Mouse (Mus musculus) small intestine, adult 2 months (tissue): ENCODE data around the gene Cdk15. TPM values are rescaled to one million over a fixed set of nuclear protein-coding genes. Genes with fewer than 3 reads are reported as not detected.
A peak's percentile ranks its signal among the peaks of the same experiment; 100 is the strongest.

Experiments
- H3K27ac ChIP-seq: fragments of 200-500 bp; 2 replicates; pipeline ENCODE4 v1.5.1; 2012; ENCODE audit warnings: low read depth, low read length, control low read depth, inconsistent platforms; ENCODE audit not compliant: insufficient read depth
- H3K27me3 ChIP-seq: fragments of 200-500 bp; 2 replicates; pipeline ENCODE4 v1.6.1; 2012; ENCODE audit warnings: mild to moderate bottlenecking, moderate library complexity, low read length, inconsistent platforms; ENCODE audit not compliant: control insufficient read depth, insufficient read depth
- H3K36me3 ChIP-seq: fragments of 200-500 bp; 2 replicates; pipeline ENCODE4 v1.6.1; 2012; ENCODE audit warnings: mild to moderate bottlenecking, low read length, control low read depth, inconsistent platforms; ENCODE audit not compliant: control insufficient read depth, insufficient read depth
- H3K4me1 ChIP-seq: fragments of 200-500 bp; 2 replicates; pipeline ENCODE4 v1.6.1; 2012; ENCODE audit warnings: low read length, inconsistent platforms, mixed read lengths; ENCODE audit not compliant: control insufficient read depth, insufficient read depth, insufficient read length
- H3K4me3 ChIP-seq: fragments of 200-500 bp; 2 replicates; pipeline ENCODE4 v1.5.1; 2012; ENCODE audit warnings: low read depth, mild to moderate bottlenecking, control low read depth, inconsistent platforms, low read length, moderate library complexity
- CTCF ChIP-seq: fragments of 200-500 bp; IDR thresholded peaks from 2 replicates; pipeline ENCODE4 v1.5.1; 2012; ENCODE audit warnings: low read depth, mild to moderate bottlenecking, control low read depth, inconsistent platforms, low read length, moderate library complexity, mixed read lengths; ENCODE audit not compliant: insufficient replicate concordance, insufficient read length; ENCODE audit errors: extremely low read depth
- POLR2A ChIP-seq: fragments of 200-500 bp; IDR thresholded peaks from 2 replicates; pipeline ENCODE4 v1.6.1; 2012; ENCODE audit warnings: low read depth, mild to moderate bottlenecking, control low read depth, inconsistent platforms, low read length, moderate library complexity
- WGBS: fragments of 180-500 bp; shearing (Covaris S2); methylation state at CpG from one replicate; pipeline ENCODE4 v1.1.7; 2018; 5-methylcytosine and 5-hydroxymethylcytosine counted together
- polyA plus RNA-seq: library from polyadenylated mRNA; depleted of rRNA; stranded (reverse); fragments of >200 nt; gene quantifications from 2 replicates; pipeline ENCODE4 v1.2.3, GENCODE M21; 2012

Cdk15 gene
- polyA plus RNA-seq, 1 experiment, result not detected

DNA sequence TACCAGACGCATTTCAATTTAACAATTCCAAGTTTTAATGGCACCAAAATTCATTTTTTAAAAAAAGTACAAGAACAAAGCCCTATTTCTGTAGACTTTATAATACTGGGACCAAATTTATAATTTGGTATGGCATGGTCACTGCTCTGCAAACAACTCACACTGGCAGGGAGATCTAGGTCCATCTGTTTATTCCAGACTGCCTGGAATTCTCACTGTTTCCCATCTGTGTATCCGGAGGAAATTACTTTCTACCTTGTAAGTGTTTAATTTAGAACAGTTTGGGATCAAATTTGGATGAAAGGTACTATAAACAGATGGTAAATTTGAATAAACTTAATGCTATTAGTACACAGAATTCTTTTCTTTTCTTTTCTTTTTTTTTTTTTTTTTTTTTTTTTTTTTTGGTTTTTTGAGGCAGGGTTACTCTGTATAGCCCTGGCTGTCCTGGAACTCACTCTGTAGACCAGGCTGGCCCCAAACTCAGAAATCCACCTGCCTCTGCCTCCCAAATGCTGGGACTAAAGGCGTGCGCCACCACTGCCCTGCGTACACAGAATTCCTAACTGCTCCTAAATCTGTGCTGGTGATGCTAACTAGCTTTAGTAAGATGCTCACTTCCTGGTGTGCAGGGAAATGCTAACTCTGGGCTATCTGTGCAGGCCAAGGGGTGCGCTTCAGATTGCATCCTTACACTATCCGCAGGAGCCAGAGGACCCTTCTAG lies 34.4 kb upstream of the Cdk15 start:
- Histone ChIP-seq H3K27me3 (no peaks in the 10 kb centered on the region), H3K36me3 (peaks cover 12% of the 10 kb centered on the region), H3K4me1 (no peaks in the 10 kb centered on the region), H3K4me3 (no peak overlapping the region), H3K27ac (no peak overlapping the region)
- no peak for TF ChIP-seq CTCF
- WGBS, result 94% methylated on average over 7 of the region's 7 CpGs

DNA sequence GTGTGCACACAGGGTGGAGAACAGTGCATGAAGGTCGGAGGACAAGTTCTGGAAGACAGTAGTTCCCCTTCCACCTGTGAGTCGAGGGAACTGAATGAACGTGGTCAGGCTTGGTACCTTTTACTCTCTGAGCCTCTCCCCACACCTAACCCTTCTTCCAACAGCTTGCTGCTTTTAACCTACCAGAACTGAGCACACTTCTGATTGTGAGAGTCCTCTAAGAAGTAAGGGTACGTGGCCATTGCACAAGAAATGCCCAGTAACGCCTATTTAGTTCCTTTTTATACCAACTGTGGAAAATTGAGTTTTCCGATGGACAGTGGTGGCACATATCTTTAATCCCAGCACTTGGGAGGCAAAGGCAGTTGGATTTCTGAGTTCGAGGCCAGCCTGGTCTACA lies 28.2 kb upstream of the Cdk15 start:
- 81% methylated on average over 7 of the region's 7 CpGs for WGBS
- H3K4me3 ChIP-seq, result no peak overlapping the region
- H3K27me3 ChIP-seq, result no peaks in the 10 kb centered on the region
- no peak for TF ChIP-seq CTCF
- no peak for TF ChIP-seq POLR2A
- peaks cover 6% of the 10 kb centered on the region for H3K36me3 ChIP-seq
- H3K27ac ChIP-seq, result no peak overlapping the region
- no peaks in the 10 kb centered on the region for H3K4me1 ChIP-seq

GRCm38 (mm10) chr1:59229187-59229586 lies 27.5 kb upstream of the Cdk15 start:
- Histone ChIP-seq H3K27ac (no peak overlapping the region), H3K4me3 (no peak overlapping the region), H3K4me1 (no peaks in the 10 kb centered on the region), H3K27me3 (no peaks in the 10 kb centered on the region), H3K36me3 (peaks cover 4% of the 10 kb centered on the region)
- no peak for TF ChIP-seq CTCF
- no peak for TF ChIP-seq POLR2A
- WGBS, result 80% methylated on average over 4 of the region's 4 CpGs

GRCm38 (mm10) chr1:59236856-59237441 lies 19.8 kb upstream of the Cdk15 start, which contains the start of gene Als2:
Gene Als2 (minus strand): TSS chr1:59237231.
- Histone ChIP-seq H3K4me3 (peak within 1 kb of the TSS; percentile 97), H3K36me3 (no peaks in the 10 kb centered on the region), H3K4me1 (no peaks in the 10 kb centered on the region), H3K27ac (peak within 1 kb of the TSS; percentile 93), H3K27me3 (no peaks in the 10 kb centered on the region)
- under 1% methylated on average over 58 of the region's 58 CpGs for WGBS
- peak; percentile 95 for TF ChIP-seq POLR2A
- TF ChIP-seq CTCF, result no peak

GRCm38 (mm10) chr1:59237614-59238211 lies 19.0 kb upstream of the Cdk15 start:
- H3K27ac ChIP-seq, result peak overlapping the region; percentile 93
- no peaks in the 10 kb centered on the region for H3K27me3 ChIP-seq
- peak overlapping the region; percentile 97 for H3K4me3 ChIP-seq
- no peaks in the 10 kb centered on the region for H3K4me1 ChIP-seq
- H3K36me3 ChIP-seq, result no peaks in the 10 kb centered on the region
- under 1% methylated on average over 19 of the region's 19 CpGs for WGBS
- TF ChIP-seq CTCF (peak; percentile 60; the same call in 1 of the 2 replicates), POLR2A (no peak)

GRCm38 (mm10) chr1:59243770-59244169 lies 12.9 kb upstream of the Cdk15 start:
- no peak for TF ChIP-seq CTCF
- TF ChIP-seq POLR2A, result no peak
- H3K4me1 ChIP-seq, result no peaks in the 10 kb centered on the region
- no peaks in the 10 kb centered on the region for H3K36me3 ChIP-seq
- no peak overlapping the region for H3K4me3 ChIP-seq
- H3K27me3 ChIP-seq, result no peaks in the 10 kb centered on the region
- WGBS, result 61% methylated on average over 2 of the region's 2 CpGs
- H3K27ac ChIP-seq, result no peak overlapping the region

- 3% methylated on average over 9 of the region's 9 CpGs for WGBS
- H3K27me3 ChIP-seq, result no peaks in the 10 kb centered on the region
- H3K4me3 ChIP-seq, result no peak overlapping the region
- no peaks in the 10 kb centered on the region for H3K4me1 ChIP-seq
- no peak for TF ChIP-seq POLR2A
- peak; percentile 69; the same call in 1 of the 2 replicates for TF ChIP-seq CTCF
- H3K27ac ChIP-seq, result no peak overlapping the region
- H3K36me3 ChIP-seq, result no peaks in the 10 kb centered on the region
These were observed 9.1 kb upstream of the Cdk15 start for GRCm38 (mm10) chr1:59247602-59248001.
